Mouse (Mus musculus) intestine, postnatal 0 days (tissue): Measurements from ENCODE around the gene Zfp503. TPM values are rescaled to one million over a fixed set of nuclear protein-coding genes. Genes with fewer than 3 reads are reported as not detected.

Experiments
- ATAC-seq: fragments of 200-750 bp; cut with Nextera tagmentation; 2 replicates; pipeline ENCODE4 v1.8.0; 2017; ENCODE audit warnings: mild to moderate bottlenecking, moderate TSS enrichment, moderate library complexity
- H3K27ac ChIP-seq: fragments of 300-500 bp; sonication (generic); 2 replicates; pipeline ENCODE4 v1.5.1; 2014; ENCODE audit warnings: mild to moderate bottlenecking, low read depth, low read length, moderate library complexity
- H3K27me3 ChIP-seq: fragments of 300-500 bp; sonication (generic); replicated peaks from 2 replicates; pipeline ENCODE4 v1.6.1; 2014; ENCODE audit warnings: low read length, mixed read lengths; ENCODE audit not compliant: control insufficient read depth, insufficient read depth
- H3K36me3 ChIP-seq: fragments of 300-500 bp; sonication (generic); 2 replicates; pipeline ENCODE4 v1.6.1; 2014; ENCODE audit warnings: mild to moderate bottlenecking, moderate library complexity; ENCODE audit not compliant: control insufficient read depth, insufficient read depth
- H3K4me1 ChIP-seq: fragments of 300-500 bp; sonication (generic); replicated peaks from 2 replicates; pipeline ENCODE4 v1.6.1; 2014; ENCODE audit warnings: antibody characterized with exemption, low read length, mixed read lengths; ENCODE audit not compliant: control insufficient read depth, insufficient read depth
- H3K4me2 ChIP-seq: fragments of 300-500 bp; sonication (generic); replicated peaks from 2 replicates; pipeline ENCODE4 v1.6.1; 2014; ENCODE audit warnings: low read depth, mild to moderate bottlenecking, moderate library complexity
- H3K4me3 ChIP-seq: fragments of 300-500 bp; sonication (generic); 2 replicates; pipeline ENCODE4 v1.5.1; 2014; ENCODE audit warnings: low read depth, low read length
- H3K9ac ChIP-seq: fragments of 300-500 bp; sonication (generic); 2 replicates; pipeline ENCODE4 v1.6.1; 2014; ENCODE audit warnings: mild to moderate bottlenecking, low read depth, low read length
- H3K9me3 ChIP-seq: fragments of 300-500 bp; sonication (generic); 2 replicates; pipeline ENCODE4 v1.6.1; 2016; ENCODE audit warnings: mixed run types; ENCODE audit not compliant: control insufficient read depth
- CTCF ChIP-seq: sonication (generic); IDR thresholded peaks from 2 replicates; pipeline ENCODE4 v1.5.1; 2016; ENCODE audit warnings: low read depth, mild to moderate bottlenecking, control low read depth, antibody characterized with exemption, moderate library complexity
- WGBS: fragments of 180-500 bp; shearing (Covaris S2); extraction: QIAGEN DNeasy Blood & Tissue Kit; methylation state at CpG from one replicate; pipeline ENCODE4 v1.1.7; 2014; 5-methylcytosine and 5-hydroxymethylcytosine counted together
- polyA plus RNA-seq: library from polyadenylated mRNA; unstranded; fragments of >200 nt; fragmentation: Nextera tagmentation; extraction: Ambion mirVana; gene quantifications from 2 replicates; pipeline ENCODE4 v1.2.1, GENCODE M21; 2015

Gene Zfp503
- polyA plus RNA-seq, 1 experiment from 2014 or later = 5.7 TPM

DNA sequence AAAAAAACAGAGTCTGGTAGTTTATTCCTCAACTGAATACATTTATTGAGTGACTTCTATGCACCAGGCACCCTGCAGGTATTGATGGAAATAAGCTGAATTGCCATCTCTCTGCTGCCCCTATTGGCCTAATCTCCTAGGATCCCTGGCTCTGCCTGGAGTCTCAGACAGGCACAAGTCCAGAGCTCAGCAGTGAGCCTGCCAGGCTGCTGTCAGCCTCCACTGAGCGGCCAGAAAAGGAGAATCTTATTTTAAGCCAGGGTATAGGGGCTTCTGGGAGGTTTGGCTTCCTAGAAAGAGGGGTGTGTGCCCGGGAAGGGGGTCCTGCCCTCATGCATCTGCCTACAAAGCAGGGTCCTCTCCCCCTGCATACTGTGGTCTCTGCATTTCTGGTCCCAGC lies 31.5 kb upstream of the Zfp503 start:
- peak; percentile 34; the same call in 1 of the 2 replicates for ATAC-seq
- no peak overlapping the region for H3K27ac ChIP-seq

DNA sequence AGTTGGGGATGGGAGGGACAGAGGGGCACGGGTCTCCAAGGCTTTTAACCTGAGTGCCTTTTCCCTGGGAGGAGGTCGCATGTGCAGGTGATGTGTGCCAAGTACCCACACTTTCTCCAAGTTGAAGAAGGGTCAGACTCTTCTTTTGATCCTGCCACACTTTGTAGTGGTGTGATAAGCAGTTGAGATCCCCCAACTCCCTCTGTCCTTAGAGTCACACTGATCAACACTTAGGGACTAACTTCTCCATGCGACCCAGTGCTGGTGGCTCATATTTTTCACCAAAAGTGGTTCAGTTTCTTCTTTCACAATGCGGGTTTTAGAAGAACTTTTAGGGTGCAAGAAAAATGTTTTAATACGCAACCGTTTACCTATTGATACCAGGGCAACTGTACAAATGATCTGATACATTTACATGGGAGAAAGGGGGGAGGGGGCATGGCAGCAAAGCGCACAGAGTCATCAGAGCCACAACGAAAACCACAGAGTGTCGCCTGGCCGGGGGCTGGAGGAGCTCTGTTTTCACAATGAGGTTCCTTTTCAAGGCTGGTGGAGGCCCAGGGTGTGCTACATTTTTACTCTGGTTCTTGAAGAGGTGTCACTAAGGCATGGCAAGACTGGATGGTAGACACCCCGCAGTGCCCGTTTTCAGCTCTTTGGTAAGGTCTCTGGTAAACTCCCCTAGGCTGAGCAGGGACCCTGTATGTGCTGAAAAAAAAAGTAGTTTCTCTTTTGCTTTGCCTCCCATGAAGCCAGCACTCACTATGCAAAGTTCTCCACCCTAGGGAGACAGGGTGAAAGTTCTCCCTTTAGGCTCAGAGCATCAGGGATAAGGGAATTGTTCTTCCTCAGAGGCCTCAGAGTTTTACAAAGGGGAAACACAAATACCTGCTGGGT lies 30.8 kb upstream of the Zfp503 start:
- 56% methylated on average over 12 of the region's 12 CpGs for WGBS

More for the DNA sequence above, 31.5 kb upstream of the Zfp503 start:
- peaks cover 11% of the 10 kb centered on the region for H3K4me1 ChIP-seq
- no peaks in the 10 kb centered on the region for H3K9me3 ChIP-seq
- no peak overlapping the region for H3K9ac ChIP-seq
- no peaks in the 10 kb centered on the region for H3K36me3 ChIP-seq
- no peak overlapping the region for H3K4me2 ChIP-seq
- no peak overlapping the region for H3K4me3 ChIP-seq
- no peaks in the 10 kb centered on the region for H3K27me3 ChIP-seq
- WGBS = 36% methylated on average over 2 of the region's 2 CpGs
- peak; percentile 74 for TF ChIP-seq CTCF

DNA sequence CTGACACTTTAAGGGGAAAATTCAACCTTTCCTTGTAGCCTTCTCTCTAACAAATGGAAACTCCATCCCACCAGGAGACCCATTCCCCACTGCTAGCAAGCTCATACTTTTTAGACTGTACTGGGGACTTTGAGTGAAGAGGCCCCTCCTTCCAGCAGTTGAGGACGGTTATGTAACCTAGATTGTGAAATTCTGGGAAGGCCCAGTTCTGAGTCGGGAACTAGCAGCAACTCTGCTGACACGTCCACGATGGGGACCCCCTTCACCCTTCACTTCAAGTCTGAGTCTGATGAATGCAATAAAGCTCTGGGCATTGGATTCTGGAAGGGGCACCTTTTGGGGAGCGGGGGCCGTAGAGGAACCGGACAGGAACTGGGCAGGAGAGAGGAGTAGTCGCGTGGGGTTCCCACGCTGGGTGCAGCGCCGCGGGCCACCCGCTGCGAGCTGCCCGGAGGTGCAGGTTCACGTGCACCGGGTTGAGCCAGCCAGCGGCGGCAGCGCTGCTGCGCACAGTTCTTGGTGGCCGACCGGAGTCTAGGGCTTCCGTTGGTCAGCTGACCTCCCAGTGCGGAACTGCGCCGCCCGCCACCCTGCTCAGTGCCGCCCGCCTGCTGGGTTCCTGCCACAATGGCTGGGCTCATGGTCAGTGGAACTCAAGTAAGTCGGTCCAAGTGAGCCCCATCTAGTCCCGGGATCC lies 30.0 kb upstream of the Zfp503 start, which contains the start of gene Lrmda:
Gene Lrmda (plus strand): TSS at position 461 of the 697 bp plus-strand sequence.
- Histone ChIP-seq H3K9me3 (no peaks in the 10 kb centered on the region), H3K4me2 (peak within 1 kb of the TSS; percentile 87), H3K27ac (peak within 1 kb of the TSS; percentile 57), H3K4me1 (peaks cover 11% of the 10 kb centered on the region), H3K9ac (peak within 1 kb of the TSS; percentile 65), H3K27me3 (no peaks in the 10 kb centered on the region), H3K4me3 (peak within 1 kb of the TSS; percentile 41), H3K36me3 (no peaks in the 10 kb centered on the region)
- WGBS = 4% methylated on average over 33 of the region's 33 CpGs
- ATAC-seq = peak; percentile 84
- peak; percentile 46 for TF ChIP-seq CTCF

More for the DNA sequence above, 30.8 kb upstream of the Zfp503 start:
- Histone ChIP-seq H3K27me3 (no peaks in the 10 kb centered on the region), H3K9ac (peak overlapping the region; percentile 65), H3K4me3 (peak overlapping the region; percentile 41), H3K36me3 (no peaks in the 10 kb centered on the region), H3K4me1 (peaks cover 11% of the 10 kb centered on the region), H3K27ac (peak overlapping the region; percentile 57; the same call in 1 of the 2 replicates), H3K9me3 (no peaks in the 10 kb centered on the region), H3K4me2 (peak overlapping the region; percentile 87)
- no peak for TF ChIP-seq CTCF
- ATAC-seq = no peak

DNA sequence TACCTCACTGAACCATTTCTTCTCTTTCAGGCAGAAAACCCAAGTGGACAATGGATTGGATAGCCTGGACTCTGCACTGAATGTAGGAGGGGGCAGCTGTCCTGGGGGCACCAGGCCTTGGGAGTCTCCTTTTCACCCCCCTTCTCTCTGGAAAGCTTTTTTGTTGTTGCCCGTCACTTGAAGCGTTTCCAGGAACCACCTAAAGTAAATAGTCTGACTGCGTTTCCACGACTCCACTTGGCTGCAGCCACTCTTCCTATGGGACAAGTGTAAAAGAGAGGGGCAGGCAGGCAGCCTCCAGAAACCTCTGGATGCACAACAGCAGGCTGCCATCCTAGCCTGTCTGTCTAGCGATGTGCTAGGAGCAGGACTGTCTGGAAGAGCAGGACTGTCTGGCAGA lies 27.6 kb upstream of the Zfp503 start:
- Histone ChIP-seq H3K27me3 (no peaks in the 10 kb centered on the region), H3K36me3 (no peaks in the 10 kb centered on the region), H3K9ac (no peak overlapping the region), H3K4me2 (no peak overlapping the region), H3K9me3 (no peaks in the 10 kb centered on the region), H3K4me3 (no peak overlapping the region), H3K27ac (no peak overlapping the region), H3K4me1 (peaks cover 11% of the 10 kb centered on the region)
- no peak for ATAC-seq
- TF ChIP-seq CTCF = no peak
- WGBS = 33% methylated on average over 5 of the region's 5 CpGs

DNA sequence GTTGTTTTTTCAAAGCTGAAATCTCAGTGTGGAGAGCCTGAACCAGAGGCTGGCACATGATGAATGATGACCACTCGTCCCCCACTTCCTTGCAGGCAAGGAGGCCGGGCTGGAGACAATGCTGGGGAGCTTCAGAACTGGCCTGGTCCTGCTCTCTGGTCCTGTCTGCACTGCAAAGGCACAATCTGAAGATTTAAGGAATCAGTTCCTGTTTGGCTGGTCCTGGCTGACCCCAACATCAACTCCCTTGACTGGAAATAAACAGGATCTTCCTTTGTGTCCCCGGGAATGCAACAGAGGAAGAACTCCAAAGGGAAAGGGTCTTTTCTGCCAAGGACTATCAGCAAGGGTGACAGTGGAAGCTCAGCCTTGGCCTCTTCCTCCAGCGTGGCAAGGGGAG lies 25.4 kb upstream of the Zfp503 start:
- Histone ChIP-seq H3K27ac (no peak overlapping the region), H3K9ac (no peak overlapping the region), H3K4me3 (no peak overlapping the region), H3K4me2 (no peak overlapping the region), H3K4me1 (peaks cover 6% of the 10 kb centered on the region), H3K9me3 (no peaks in the 10 kb centered on the region), H3K27me3 (no peaks in the 10 kb centered on the region), H3K36me3 (no peaks in the 10 kb centered on the region)
- WGBS = 58% methylated on average over 4 of the region's 4 CpGs
- TF ChIP-seq CTCF = no peak
- ATAC-seq = no peak

DNA sequence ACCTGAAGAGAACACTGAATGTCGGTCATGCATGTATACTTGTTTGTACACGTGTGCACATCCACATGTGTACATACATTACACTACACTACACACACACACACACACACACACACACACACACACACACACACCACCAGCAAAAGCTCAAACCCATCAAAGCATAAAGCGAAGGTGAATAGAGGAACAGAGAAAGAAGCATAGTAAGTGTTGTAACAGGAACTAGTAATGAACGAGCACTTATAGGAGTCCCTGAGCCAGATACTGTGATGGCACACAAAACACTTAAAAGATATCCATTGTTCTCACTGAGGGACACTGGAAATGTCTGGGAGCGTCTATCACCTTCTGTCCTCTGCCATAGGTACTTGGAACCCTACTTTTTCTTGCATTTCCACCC lies 24.9 kb upstream of the Zfp503 start:
- Histone ChIP-seq H3K27ac (no peak overlapping the region), H3K9ac (no peak overlapping the region), H3K4me2 (no peak overlapping the region), H3K9me3 (no peaks in the 10 kb centered on the region), H3K4me1 (peaks cover 2% of the 10 kb centered on the region; the same call in 1 of the 2 replicates), H3K27me3 (no peaks in the 10 kb centered on the region), H3K4me3 (no peak overlapping the region), H3K36me3 (no peaks in the 10 kb centered on the region)
- 84% methylated on average over 5 of the region's 5 CpGs for WGBS
- no peak for TF ChIP-seq CTCF
- no peak for ATAC-seq
